Mouse (Mus musculus) embryonic facial prominence, embryonic 10.5 days (tissue): ENCODE results near the gene Tcn2. TPM values are rescaled to one million over a fixed set of nuclear protein-coding genes. Genes with fewer than 3 reads are reported as not detected.

Experiments used
- DNase-seq: peaks from one replicate; pipeline ENCODE4 v3.0.0-alpha.2; 2017; ENCODE audit warnings: low spot score
- H3K27ac ChIP-seq: fragments of 300-500 bp; sonication (generic); replicated peaks from 2 replicates; pipeline ENCODE4 v1.5.1; 2016; ENCODE audit warnings: mild to moderate bottlenecking
- H3K27me3 ChIP-seq: fragments of 300-500 bp; sonication (generic); replicated peaks from 2 replicates; pipeline ENCODE4 v1.6.1; 2016; ENCODE audit warnings: low read depth, mild to moderate bottlenecking; ENCODE audit not compliant: poor library complexity, severe bottlenecking
- H3K36me3 ChIP-seq: fragments of 300-500 bp; sonication (generic); replicated peaks from 2 replicates; pipeline ENCODE4 v1.6.1; 2016; ENCODE audit warnings: mild to moderate bottlenecking, moderate library complexity
- H3K4me1 ChIP-seq: fragments of 300-500 bp; sonication (generic); 2 replicates; pipeline ENCODE4 v1.6.1; 2016
- H3K4me3 ChIP-seq: fragments of 300-500 bp; sonication (generic); 2 replicates; pipeline ENCODE4 v1.5.1; 2016; ENCODE audit warnings: mild to moderate bottlenecking, moderate library complexity
- H3K9me3 ChIP-seq: fragments of 300-500 bp; sonication (generic); 2 replicates; pipeline ENCODE4 v1.6.1; 2016; ENCODE audit warnings: mild to moderate bottlenecking
- WGBS: fragments of 180-500 bp; shearing (Covaris S2); methylation state at CpG from one replicate; pipeline ENCODE4 v1.1.7; 2016; 5-methylcytosine and 5-hydroxymethylcytosine counted together
- polyA plus RNA-seq: library from polyadenylated mRNA; unstranded; fragments of >200 nt; fragmentation: Nextera tagmentation; extraction: Ambion mirVana; gene quantifications from 2 replicates; pipeline ENCODE4 v1.2.1, GENCODE M21; 2016

The Tcn2 gene
- polyA plus RNA-seq, 1 experiment from 2014 or later: 23.7 TPM

- no peak overlapping the region for H3K4me3 ChIP-seq
- 0 out of 2 replicates have a peak, but pooled peaks cover 2% of the 10 kb centered on the region for H3K27me3 ChIP-seq
- peaks cover 3% of the 10 kb centered on the region for H3K4me1 ChIP-seq
- H3K27ac ChIP-seq: no peak overlapping the region
- no peak for DNase-seq
- 83% methylated on average over 1 of the region's 1 CpGs for WGBS
- H3K9me3 ChIP-seq: no peaks in the 10 kb centered on the region
- H3K36me3 ChIP-seq: no peaks in the 10 kb centered on the region; the same call in 1 of the 2 replicates
Measured at GRCm38 (mm10) chr11:3905446-3905845, 26.5 kb downstream of the Tcn2 start.

DNA sequence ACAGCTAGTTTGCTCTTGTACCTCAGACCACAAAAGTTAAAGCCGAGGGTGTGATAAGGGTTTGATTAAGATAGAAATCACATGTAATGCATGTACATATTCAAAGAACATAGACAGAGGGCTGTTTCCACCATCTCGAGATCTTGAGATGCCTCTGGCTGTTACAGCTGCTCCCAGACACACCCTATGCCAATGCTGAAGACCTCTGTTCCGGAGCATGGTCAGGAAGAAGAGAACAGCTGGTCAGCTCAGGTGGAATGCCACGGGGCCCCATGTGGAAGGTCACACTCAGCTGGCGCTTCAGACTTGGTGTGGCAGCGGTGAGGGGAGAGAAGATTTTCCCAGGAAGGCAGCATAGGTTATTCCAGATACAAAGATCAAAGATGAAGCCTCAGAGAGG, 27.3 kb downstream of the Tcn2 start:
- no peak overlapping the region for H3K27ac ChIP-seq
- WGBS: 82% methylated on average over 6 of the region's 6 CpGs
- no peak overlapping the region for H3K4me3 ChIP-seq
- no peaks in the 10 kb centered on the region; the same call in 1 of the 2 replicates for H3K4me1 ChIP-seq
- H3K27me3 ChIP-seq: no peaks in the 10 kb centered on the region
- H3K36me3 ChIP-seq: peaks cover 3% of the 10 kb centered on the region; the same call in 1 of the 2 replicates
- no peaks in the 10 kb centered on the region for H3K9me3 ChIP-seq
- DNase-seq: no peak

DNA sequence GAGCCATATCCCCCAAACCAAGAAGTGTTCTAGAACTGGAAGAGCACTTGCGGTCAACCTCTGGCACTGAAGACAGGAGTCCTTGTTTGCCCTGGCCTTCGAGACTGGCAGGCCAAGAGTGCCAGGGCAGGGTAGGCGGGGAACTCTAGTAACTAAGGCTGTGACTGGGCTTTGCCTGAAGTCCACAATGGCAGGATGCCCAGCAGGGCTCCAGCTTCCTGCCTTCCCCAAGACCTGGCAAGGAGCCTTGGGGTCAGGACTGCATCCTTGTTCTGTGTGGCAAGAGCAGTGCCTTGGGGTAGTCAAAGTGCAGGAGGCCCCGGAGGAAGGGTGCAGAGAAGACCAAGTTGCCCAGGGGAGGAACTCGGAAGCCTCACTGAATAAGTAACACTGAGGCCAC, 28.9 kb downstream of the Tcn2 start:
- 73% methylated on average over 5 of the region's 5 CpGs for WGBS

GRCm38 (mm10) chr11:3902516-3902915, 29.4 kb downstream of the Tcn2 start:
- Histone ChIP-seq H3K4me3 (no peak overlapping the region), H3K27me3 (no peaks in the 10 kb centered on the region), H3K27ac (no peak overlapping the region), H3K36me3 (peaks cover 24% of the 10 kb centered on the region), H3K4me1 (no peaks in the 10 kb centered on the region), H3K9me3 (no peaks in the 10 kb centered on the region)
- WGBS: 90% methylated on average over 3 of the region's 3 CpGs
- no peak for DNase-seq

More for the DNA sequence above, 28.9 kb downstream of the Tcn2 start:
- Histone ChIP-seq H3K4me3 (no peak overlapping the region), H3K27me3 (no peaks in the 10 kb centered on the region), H3K9me3 (no peaks in the 10 kb centered on the region), H3K27ac (no peak overlapping the region), H3K36me3 (peaks cover 19% of the 10 kb centered on the region), H3K4me1 (no peaks in the 10 kb centered on the region)
- no peak for DNase-seq

DNA sequence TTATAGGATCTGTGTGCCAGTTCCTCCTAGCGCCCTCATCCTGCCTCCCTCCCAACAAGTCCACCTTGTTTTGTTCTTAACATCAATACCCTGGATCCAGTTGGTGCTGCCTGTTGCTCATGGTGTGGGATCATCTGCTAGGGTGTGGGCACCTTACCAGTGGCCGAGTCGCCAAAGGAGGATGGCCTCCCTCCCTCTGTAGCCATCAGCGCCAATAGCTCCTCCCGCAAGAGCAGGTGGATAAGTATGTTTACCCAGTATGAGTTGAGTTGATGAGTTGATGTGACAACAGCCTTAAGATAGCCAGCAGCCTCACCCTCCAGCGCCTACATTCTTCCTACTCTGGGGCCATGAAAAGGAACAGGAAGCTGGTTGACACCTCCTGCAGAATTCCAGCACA, 31.7 kb downstream of the Tcn2 start:
- no peak overlapping the region for H3K27ac ChIP-seq
- 89% methylated on average over 6 of the region's 6 CpGs for WGBS
- peaks cover 34% of the 10 kb centered on the region for H3K36me3 ChIP-seq
- H3K4me3 ChIP-seq: no peak overlapping the region
- peaks cover 7% of the 10 kb centered on the region; the same call in 1 of the 2 replicates for H3K4me1 ChIP-seq
- H3K27me3 ChIP-seq: no peaks in the 10 kb centered on the region
- H3K9me3 ChIP-seq: no peaks in the 10 kb centered on the region
- no peak for DNase-seq

DNA sequence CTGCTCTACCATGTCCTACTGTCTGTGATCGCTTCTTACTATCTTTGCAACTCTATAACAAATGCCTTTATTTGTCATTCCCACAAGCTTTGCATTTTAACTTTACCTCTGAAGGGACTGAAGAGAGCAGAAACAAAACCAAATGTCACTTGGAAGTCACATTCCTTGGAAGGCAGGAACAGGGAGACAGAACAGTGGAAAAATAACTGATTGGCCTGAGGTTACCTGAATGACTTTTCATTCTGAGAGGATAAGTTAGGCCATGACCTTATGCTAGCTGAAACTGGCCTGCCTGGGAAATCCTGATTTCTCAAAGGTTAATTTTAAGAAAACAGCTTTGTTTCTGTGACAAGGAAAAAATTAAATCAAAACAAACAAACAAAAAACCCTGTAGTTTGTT, 36.0 kb downstream of the Tcn2 start:
- peak overlapping the region; percentile 92; the same call in 1 of the 2 replicates for H3K27ac ChIP-seq
- H3K4me1 ChIP-seq: peaks cover 13% of the 10 kb centered on the region
- WGBS: 100% methylated on average over 1 of the region's 1 CpGs
- DNase-seq: no peak
- no peaks in the 10 kb centered on the region for H3K9me3 ChIP-seq
- peaks cover 34% of the 10 kb centered on the region for H3K36me3 ChIP-seq
- H3K4me3 ChIP-seq: peak overlapping the region; percentile 67
- no peaks in the 10 kb centered on the region for H3K27me3 ChIP-seq

DNA sequence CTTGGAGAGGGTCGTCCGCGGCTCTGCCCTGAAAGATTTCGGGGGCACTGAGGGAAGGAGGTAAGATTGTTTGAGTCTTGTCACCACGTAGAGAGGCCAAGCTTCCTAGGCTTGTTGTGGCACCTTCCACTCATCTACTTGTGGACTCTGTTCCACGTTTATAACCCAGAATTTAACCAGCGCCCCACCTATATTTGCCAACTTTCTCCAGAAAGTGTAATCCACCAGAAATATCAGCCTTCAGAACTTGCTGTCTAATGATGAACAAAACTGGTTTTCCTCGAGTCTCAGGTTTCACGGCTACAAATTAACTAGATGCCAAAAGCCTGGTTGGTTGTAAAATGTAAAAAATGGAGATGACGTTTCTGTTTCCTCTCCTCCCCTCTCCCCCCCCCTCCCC, 36.5 kb downstream of the Tcn2 start:
- Histone ChIP-seq H3K27me3 (no peaks in the 10 kb centered on the region), H3K27ac (peak overlapping the region; percentile 92), H3K4me1 (peaks cover 13% of the 10 kb centered on the region), H3K36me3 (peaks cover 34% of the 10 kb centered on the region), H3K9me3 (no peaks in the 10 kb centered on the region), H3K4me3 (peak overlapping the region; percentile 67)
- 8% methylated on average over 10 of the region's 10 CpGs for WGBS
- no peak for DNase-seq

DNA sequence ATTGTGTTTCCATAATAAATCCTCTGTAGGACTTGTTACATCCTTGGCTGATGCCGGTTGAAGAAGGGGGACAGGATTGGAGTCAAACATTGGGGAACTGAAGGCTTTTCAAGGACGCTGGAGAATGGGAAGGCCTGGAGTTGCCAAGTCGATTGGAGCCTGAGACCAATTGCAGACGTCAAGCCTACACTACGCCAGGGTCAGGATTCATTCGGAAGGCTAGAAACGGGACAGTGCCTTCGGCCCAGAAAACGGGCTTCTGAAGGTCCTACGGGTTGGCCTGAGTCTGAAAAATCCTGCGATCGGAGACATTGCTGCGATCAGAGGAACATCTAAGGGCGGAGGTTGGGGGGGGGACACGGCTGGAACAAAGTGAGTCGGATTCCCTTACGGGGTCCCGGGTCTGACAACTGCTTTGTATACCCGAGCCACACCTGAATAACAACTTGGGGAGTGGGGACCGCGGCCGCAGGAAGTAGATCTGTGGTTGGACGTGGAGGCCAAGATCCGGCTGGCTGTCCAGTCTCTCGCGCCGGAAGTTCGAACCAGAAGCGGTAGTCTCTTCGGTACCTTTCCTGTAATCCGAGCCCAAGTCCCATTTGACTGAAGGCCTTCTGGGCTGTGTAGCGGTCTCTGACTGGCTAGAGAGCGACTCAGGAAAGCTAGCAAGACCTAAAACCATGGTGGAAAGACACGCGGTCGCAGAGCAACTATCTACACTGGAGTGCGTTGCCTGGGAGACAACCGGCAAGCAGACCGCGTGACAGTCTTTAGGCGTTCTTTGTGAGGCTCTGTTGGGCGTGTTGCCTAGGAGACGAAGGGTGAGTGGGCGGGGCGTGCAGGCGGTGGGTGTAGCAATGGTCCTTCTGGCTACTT, 37.3 kb downstream of the Tcn2 start, which contains the start of the genes 4921536K21Rik and Dusp18:
4921536K21Rik (minus strand) TSS at position 693 of the 876 bp plus-strand sequence.
Dusp18 (plus strand) TSS at position 835 of the 876 bp plus-strand sequence.
- Histone ChIP-seq H3K27ac (peak within 1 kb of the TSS; percentile 92), H3K4me3 (peak within 1 kb of the TSS; percentile 67), H3K27me3 (no peaks in the 10 kb centered on the region), H3K9me3 (no peaks in the 10 kb centered on the region), H3K36me3 (peaks cover 31% of the 10 kb centered on the region), H3K4me1 (peaks cover 13% of the 10 kb centered on the region)
- 2% methylated on average over 46 of the region's 46 CpGs for WGBS
- peak; percentile 97 for DNase-seq

DNA sequence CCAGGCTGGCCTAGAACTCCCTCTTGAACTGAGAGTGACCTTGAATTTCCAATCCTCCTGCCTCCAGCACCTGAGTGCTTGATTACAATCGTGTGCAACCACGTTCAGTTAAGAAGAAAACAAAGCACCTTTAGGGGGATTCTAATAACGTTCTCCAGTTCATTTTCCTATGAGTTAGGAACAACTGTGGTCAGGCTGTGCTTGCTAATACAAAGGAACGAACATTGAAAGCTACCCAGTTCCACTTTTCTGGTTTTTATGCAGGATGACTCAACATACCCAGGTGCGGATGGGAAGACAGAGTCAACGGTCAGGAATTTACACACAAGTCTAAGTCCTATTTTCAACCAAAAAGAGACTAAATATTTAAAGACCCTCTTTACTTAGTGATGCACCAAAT, 38.0 kb downstream of the Tcn2 start:
- Histone ChIP-seq H3K4me3 (peak overlapping the region; percentile 67), H3K9me3 (no peaks in the 10 kb centered on the region), H3K4me1 (peaks cover 13% of the 10 kb centered on the region), H3K27me3 (no peaks in the 10 kb centered on the region), H3K36me3 (peaks cover 24% of the 10 kb centered on the region), H3K27ac (peak overlapping the region; percentile 92; the same call in 1 of the 2 replicates)
- 83% methylated on average over 6 of the region's 6 CpGs for WGBS
- DNase-seq: no peak

DNA sequence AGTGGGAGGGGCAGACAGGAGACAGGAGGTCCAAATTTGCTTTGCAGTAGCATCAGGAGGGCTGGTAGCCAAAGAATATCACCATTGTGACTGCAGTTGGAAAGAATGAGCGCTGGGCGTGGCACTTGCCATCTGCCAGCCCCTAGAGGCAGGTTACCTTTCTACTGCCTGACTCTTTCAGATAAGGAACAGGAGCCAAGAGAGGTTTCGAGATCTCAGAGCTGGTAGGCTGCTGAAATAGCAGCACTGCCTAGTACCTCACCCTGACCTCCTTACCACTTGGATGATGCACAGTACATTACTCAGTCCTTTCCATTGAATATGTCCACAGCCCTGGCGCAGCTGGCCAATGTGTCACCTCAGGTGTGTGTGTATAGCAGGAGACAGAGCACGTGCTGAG, 44.6 kb downstream of the Tcn2 start:
- no peak for DNase-seq
- Histone ChIP-seq H3K27me3 (no peaks in the 10 kb centered on the region), H3K4me3 (no peak overlapping the region), H3K27ac (no peak overlapping the region), H3K9me3 (no peaks in the 10 kb centered on the region), H3K36me3 (no peaks in the 10 kb centered on the region), H3K4me1 (peaks cover 10% of the 10 kb centered on the region)
- WGBS: 79% methylated on average over 5 of the region's 5 CpGs

DNA sequence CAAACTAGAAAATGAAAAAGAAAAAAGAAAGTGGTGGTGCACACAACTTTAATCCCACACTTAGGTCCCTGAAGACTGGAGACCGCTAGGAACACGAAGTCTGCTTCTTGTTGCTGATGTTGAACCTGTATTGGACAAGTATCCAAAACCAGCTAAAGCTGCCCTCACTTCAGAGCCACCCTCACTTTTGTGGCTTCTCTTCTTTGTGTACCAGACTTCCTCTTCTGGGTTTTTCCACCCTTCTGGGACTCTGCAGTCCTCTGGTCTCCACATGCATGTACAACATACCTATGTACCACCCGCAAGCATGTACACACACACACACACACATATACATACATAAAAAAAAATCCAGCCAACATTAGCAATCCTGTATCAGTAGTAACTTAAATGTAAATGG, 48.2 kb downstream of the Tcn2 start:
- Histone ChIP-seq H3K4me3 (no peak overlapping the region), H3K4me1 (peaks cover 10% of the 10 kb centered on the region), H3K36me3 (no peaks in the 10 kb centered on the region), H3K27ac (no peak overlapping the region), H3K27me3 (no peaks in the 10 kb centered on the region), H3K9me3 (no peaks in the 10 kb centered on the region)
- WGBS: 91% methylated on average over 3 of the region's 3 CpGs
- no peak for DNase-seq

- H3K27me3 ChIP-seq: no peaks in the 10 kb centered on the region
Measured at GRCm38 (mm10) chr11:3879836-3880235, 52.1 kb downstream of the Tcn2 start.

GRCm38 (mm10) chr11:3878660-3879059, 53.3 kb downstream of the Tcn2 start:
- DNase-seq: no peak
- H3K27ac ChIP-seq: no peak overlapping the region
- no peaks in the 10 kb centered on the region for H3K36me3 ChIP-seq
- no peaks in the 10 kb centered on the region for H3K4me1 ChIP-seq
- H3K9me3 ChIP-seq: no peaks in the 10 kb centered on the region
- no peak overlapping the region for H3K4me3 ChIP-seq
- 78% methylated on average over 7 of the region's 7 CpGs for WGBS
- H3K27me3 ChIP-seq: no peaks in the 10 kb centered on the region

More at GRCm38 (mm10) chr11:3879836-3880235, 52.1 kb downstream of the Tcn2 start:
- peak; percentile 78 for DNase-seq
- Histone ChIP-seq H3K9me3 (no peaks in the 10 kb centered on the region), H3K27ac (no peak overlapping the region), H3K4me1 (peaks cover under 1% of the 10 kb centered on the region), H3K4me3 (no peak overlapping the region), H3K36me3 (no peaks in the 10 kb centered on the region)
- 35% methylated on average over 2 of the region's 2 CpGs for WGBS
